Mouse (Mus musculus) heart, embryonic 15.5 days (tissue): ENCODE measurements at regions not wholly inside any gene's neighbourhood (a gene's known extent, or its start where the extent isn't known, plus 50 kb on each side); places are given as distances from the start of the nearest gene placed in this dataset.

Source experiments
- ATAC-seq: fragments of 200-750 bp; cut with Nextera tagmentation; replicated peaks from 2 replicates; pipeline ENCODE4 v1.8.0; 2017; ENCODE audit warnings: low read depth, moderate TSS enrichment; ENCODE audit not compliant: insufficient number of reproducible peaks, insufficient read depth, low FRiP score
- H3K27ac ChIP-seq: fragments of 300-500 bp; sonication (generic); 2 replicates; pipeline ENCODE4 v1.5.1; 2015; ENCODE audit warnings: mild to moderate bottlenecking, inconsistent platforms
- H3K27me3 ChIP-seq: fragments of 300-500 bp; sonication (generic); 2 replicates; pipeline ENCODE4 v1.6.1; 2015; ENCODE audit warnings: inconsistent platforms
- H3K36me3 ChIP-seq: fragments of 300-500 bp; sonication (generic); 2 replicates; pipeline ENCODE4 v1.6.1; 2015; ENCODE audit warnings: mild to moderate bottlenecking, inconsistent platforms
- H3K4me1 ChIP-seq: fragments of 300-500 bp; sonication (generic); replicated peaks from 2 replicates; pipeline ENCODE4 v1.6.1; 2015; ENCODE audit warnings: inconsistent platforms
- H3K4me2 ChIP-seq: fragments of 300-500 bp; sonication (generic); 2 replicates; pipeline ENCODE4 v1.6.1; 2015; ENCODE audit warnings: inconsistent platforms, mild to moderate bottlenecking, moderate library complexity
- H3K4me3 ChIP-seq: fragments of 300-500 bp; sonication (generic); 2 replicates; pipeline ENCODE4 v1.5.1; 2015; ENCODE audit warnings: mild to moderate bottlenecking, inconsistent platforms
- H3K9ac ChIP-seq: fragments of 300-500 bp; sonication (generic); 2 replicates; pipeline ENCODE4 v1.6.1; 2015; ENCODE audit warnings: mild to moderate bottlenecking, inconsistent platforms
- H3K9me3 ChIP-seq: fragments of 300-500 bp; sonication (generic); replicated peaks from 2 replicates; pipeline ENCODE4 v1.6.1; 2016; ENCODE audit warnings: inconsistent platforms
- WGBS: fragments of 180-500 bp; shearing (Covaris S2); methylation state at CpG from one replicate; pipeline ENCODE4 v1.1.7; 2015; ENCODE audit warnings: mixed read lengths; 5-methylcytosine and 5-hydroxymethylcytosine counted together

GRCm38 (mm10) chr11:20960066-20960465 is 129.2 kb upstream of the Lgalsl start:
- Histone ChIP-seq H3K27me3 (no peaks in the 10 kb centered on the region), H3K9ac (no peak overlapping the region), H3K4me2 (no peak overlapping the region), H3K4me1 (peaks cover 19% of the 10 kb centered on the region), H3K9me3 (no peaks in the 10 kb centered on the region), H3K36me3 (no peaks in the 10 kb centered on the region), H3K4me3 (no peak overlapping the region), H3K27ac (no peak overlapping the region)
- ATAC-seq = no peak
- WGBS = 70% methylated on average over 2 of the region's 2 CpGs

- no peak overlapping the region for H3K27ac ChIP-seq
- H3K4me2 ChIP-seq = no peak overlapping the region
- no peaks in the 10 kb centered on the region for H3K27me3 ChIP-seq
- H3K9ac ChIP-seq = no peak overlapping the region
- no peak for ATAC-seq
- H3K9me3 ChIP-seq = no peaks in the 10 kb centered on the region
- 72% methylated on average over 5 of the region's 5 CpGs for WGBS
- no peaks in the 10 kb centered on the region for H3K36me3 ChIP-seq
- no peak overlapping the region for H3K4me3 ChIP-seq
- H3K4me1 ChIP-seq = peaks cover 17% of the 10 kb centered on the region
Observed at GRCm38 (mm10) chr11:20960750-20961149, 129.9 kb upstream of the Lgalsl start.

GRCm38 (mm10) chr11:20961626-20962025 is 129.5 kb upstream of the Peli1 start:
- H3K9ac ChIP-seq = no peak overlapping the region
- H3K27me3 ChIP-seq = no peaks in the 10 kb centered on the region
- H3K4me3 ChIP-seq = no peak overlapping the region
- H3K36me3 ChIP-seq = no peaks in the 10 kb centered on the region
- no peak for ATAC-seq
- H3K27ac ChIP-seq = no peak overlapping the region
- H3K4me1 ChIP-seq = peaks cover 11% of the 10 kb centered on the region
- H3K9me3 ChIP-seq = no peaks in the 10 kb centered on the region
- H3K4me2 ChIP-seq = no peak overlapping the region
- WGBS = 82% methylated on average over 2 of the region's 2 CpGs

- no peaks in the 10 kb centered on the region for H3K9me3 ChIP-seq
- H3K27me3 ChIP-seq = no peaks in the 10 kb centered on the region
- H3K9ac ChIP-seq = no peak overlapping the region
- ATAC-seq = no peak
- no peak overlapping the region for H3K27ac ChIP-seq
- H3K4me1 ChIP-seq = no peaks in the 10 kb centered on the region
- H3K4me2 ChIP-seq = no peak overlapping the region
- WGBS = 89% methylated on average over 8 of the region's 8 CpGs
- no peaks in the 10 kb centered on the region for H3K36me3 ChIP-seq
- H3K4me3 ChIP-seq = no peak overlapping the region
Observed at GRCm38 (mm10) chr11:20965575-20966239, 125.4 kb upstream of the Peli1 start.

GRCm38 (mm10) chr11:20967321-20967984 is 123.6 kb upstream of the Peli1 start:
- H3K27me3 ChIP-seq = no peaks in the 10 kb centered on the region
- 57% methylated on average over 3 of the region's 3 CpGs for WGBS

GRCm38 (mm10) chr11:20968341-20968740 is 122.8 kb upstream of the Peli1 start:
- Histone ChIP-seq H3K9me3 (no peaks in the 10 kb centered on the region), H3K4me3 (no peak overlapping the region), H3K4me1 (no peaks in the 10 kb centered on the region), H3K27me3 (no peaks in the 10 kb centered on the region), H3K27ac (no peak overlapping the region), H3K4me2 (no peak overlapping the region), H3K9ac (no peak overlapping the region), H3K36me3 (no peaks in the 10 kb centered on the region)
- 80% methylated on average over 2 of the region's 2 CpGs for WGBS
- ATAC-seq = no peak

More at GRCm38 (mm10) chr11:20967321-20967984, 123.6 kb upstream of the Peli1 start:
- Histone ChIP-seq H3K4me1 (no peaks in the 10 kb centered on the region), H3K36me3 (no peaks in the 10 kb centered on the region), H3K4me3 (no peak overlapping the region), H3K27ac (no peak overlapping the region), H3K9ac (no peak overlapping the region), H3K4me2 (no peak overlapping the region), H3K9me3 (no peaks in the 10 kb centered on the region)
- no peak for ATAC-seq

GRCm38 (mm10) chr11:20973141-20973540 is 118.0 kb upstream of the Peli1 start:
- Histone ChIP-seq H3K27ac (no peak overlapping the region), H3K4me1 (no peaks in the 10 kb centered on the region), H3K36me3 (no peaks in the 10 kb centered on the region), H3K9ac (no peak overlapping the region), H3K27me3 (no peaks in the 10 kb centered on the region), H3K9me3 (no peaks in the 10 kb centered on the region), H3K4me2 (no peak overlapping the region), H3K4me3 (no peak overlapping the region)
- WGBS = 59% methylated on average over 3 of the region's 3 CpGs
- no peak for ATAC-seq

- no peaks in the 10 kb centered on the region for H3K36me3 ChIP-seq
- WGBS = 84% methylated on average over 2 of the region's 2 CpGs
Observed at GRCm38 (mm10) chr11:20981588-20981987, 109.5 kb upstream of the Peli1 start.

GRCm38 (mm10) chr11:20982010-20982409 is 109.1 kb upstream of the Peli1 start:
- Histone ChIP-seq H3K36me3 (no peaks in the 10 kb centered on the region), H3K27ac (no peak overlapping the region), H3K9ac (no peak overlapping the region), H3K9me3 (no peaks in the 10 kb centered on the region), H3K4me3 (no peak overlapping the region), H3K4me2 (no peak overlapping the region), H3K4me1 (peaks cover 12% of the 10 kb centered on the region; the same call in 1 of the 2 replicates), H3K27me3 (no peaks in the 10 kb centered on the region)
- no peak for ATAC-seq
- 52% methylated on average over 1 of the region's 1 CpGs for whole genome bisulfite sequencing

More at GRCm38 (mm10) chr11:20981588-20981987, 109.5 kb upstream of the Peli1 start:
- H3K27ac ChIP-seq = no peak overlapping the region
- peaks cover 12% of the 10 kb centered on the region; the same call in 1 of the 2 replicates for H3K4me1 ChIP-seq
- no peaks in the 10 kb centered on the region for H3K9me3 ChIP-seq
- ATAC-seq = no peak
- H3K9ac ChIP-seq = no peak overlapping the region
- no peak overlapping the region for H3K4me3 ChIP-seq
- H3K27me3 ChIP-seq = no peaks in the 10 kb centered on the region
- no peak overlapping the region for H3K4me2 ChIP-seq

- Histone ChIP-seq H3K4me1 (peaks cover 12% of the 10 kb centered on the region; the same call in 1 of the 2 replicates), H3K27me3 (no peaks in the 10 kb centered on the region), H3K9me3 (no peaks in the 10 kb centered on the region), H3K9ac (no peak overlapping the region), H3K27ac (no peak overlapping the region), H3K36me3 (no peaks in the 10 kb centered on the region), H3K4me3 (no peak overlapping the region), H3K4me2 (no peak overlapping the region)
- 50% methylated on average over 6 of the region's 6 CpGs for WGBS
- ATAC-seq = no peak
Observed at GRCm38 (mm10) chr11:20982500-20982899, 108.6 kb upstream of the Peli1 start.

GRCm38 (mm10) chr11:20985069-20985759 is 105.9 kb upstream of the Peli1 start:
- H3K9ac ChIP-seq = no peak overlapping the region
- H3K27ac ChIP-seq = no peak overlapping the region
- H3K4me2 ChIP-seq = no peak overlapping the region
- ATAC-seq = no peak
- H3K4me1 ChIP-seq = peaks cover 12% of the 10 kb centered on the region; the same call in 1 of the 2 replicates
- no peaks in the 10 kb centered on the region for H3K27me3 ChIP-seq
- no peak overlapping the region for H3K4me3 ChIP-seq
- H3K9me3 ChIP-seq = no peaks in the 10 kb centered on the region
- WGBS = 28% methylated on average over 6 of the region's 6 CpGs
- no peaks in the 10 kb centered on the region for H3K36me3 ChIP-seq
